ENCODE assay signal across 9 mouse cellular contexts in the genomic region with DNA sequence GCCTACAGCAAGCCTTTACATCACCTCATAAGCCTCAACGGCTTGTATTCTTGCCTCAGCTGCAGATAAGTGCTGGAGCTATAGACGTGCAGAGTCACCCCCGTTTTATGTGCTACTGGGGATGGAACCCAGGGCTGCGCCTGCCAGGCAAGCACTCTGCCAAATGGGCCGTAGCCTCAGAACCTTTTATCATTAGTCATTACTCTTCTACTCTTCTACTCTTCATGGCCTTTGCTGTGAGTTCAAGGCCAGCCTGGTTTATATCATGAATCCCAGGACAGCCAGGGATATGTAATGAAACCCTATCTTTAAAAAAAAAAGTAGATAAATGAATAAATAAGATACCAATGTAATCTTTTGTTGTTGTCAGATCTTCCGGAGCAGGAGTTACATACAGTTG.
"Had no signal": no experiment of that assay in that cellular context is flagged by ENCODE, and none has a peak within 500 bp of the region (broad histone marks: within the 10 kb centered on the region; RNA-seq: fewer than 3 reads in every experiment).

No protein-coding gene starts in this region.

- DNase-seq: gastrocnemius, adult 2 months; gastrocnemius, postnatal 10 days; heart, adult 18-20 months; heart, postnatal 36 days; kidney, adult 11 months; kidney, adult 2 months; liver; liver, embryonic 13.5 days; liver, postnatal 0 days had no signal
